ENCODE assay signal across 8 mouse cellular contexts in genomic region chr5:150840596-150840995, GRCm38 (mm10).
DNase-seq lines count a peak whose midpoint lies in the region; ATAC-seq and TF ChIP-seq lines count a peak whose summit lies in the region.

No protein-coding gene starts in this region.

- peaks cover 16% of the 10 kb centered on the region for H3K9me3 ChIP-seq in hindbrain, embryonic 12.5 days (replicated peaks)
- H3K9me3 ChIP-seq in lung, embryonic 16.5 days (ENCODE audit: control insufficient read depth, low read length), result peaks cover 6% of the 10 kb centered on the region; the same call in 1 of the 2 replicates

- H3K9ac ChIP-seq in hindbrain, embryonic 12.5 days, result no peak overlapping the region
- H3K9ac ChIP-seq in lung, embryonic 16.5 days (ENCODE audit: low read length), result no peak overlapping the region

- no peaks in the 10 kb centered on the region for H3K36me3 ChIP-seq in hindbrain, embryonic 12.5 days
- no peaks in the 10 kb centered on the region for H3K36me3 ChIP-seq in lung, embryonic 16.5 days (ENCODE audit: control insufficient read depth, insufficient read depth, low read length)

- no peak for TF ChIP-seq CTCF in cerebellum, adult 2 months (IDR thresholded peaks at IDR 0.05; ENCODE audit: borderline replicate concordance, insufficient read depth, low read depth, low read length)

- H3K4me1 ChIP-seq in hindbrain, embryonic 12.5 days, result peaks cover 14% of the 10 kb centered on the region
- peaks cover 12% of the 10 kb centered on the region for H3K4me1 ChIP-seq in lung, embryonic 16.5 days (replicated peaks; ENCODE audit: control insufficient read depth, insufficient read depth, low read length)
- no peaks in the 10 kb centered on the region for H3K4me1 ChIP-seq in cerebellum, adult 2 months (ENCODE audit: control insufficient read depth, insufficient read depth, low read length)

- peak; percentile 37 for DNase-seq in kidney, postnatal 10 days
- DNase-seq in kidney, adult 18-20 months, result no peak
- no peak for DNase-seq in cerebellum, adult 2 months
- DNase-seq in cerebellum, adult 8-10 months, result no peak
- DNase-seq in layer of hippocampus, postnatal 10 days (ENCODE audit: low spot score in 2 of 2), result no peak

- 62% methylated on average over 11 of the region's 11 CpGs for WGBS in hindbrain, embryonic 12.5 days
- WGBS in lung, embryonic 16.5 days, result 32% methylated on average over 11 of the region's 11 CpGs
- WGBS in cerebellum, adult 2 months, result 52% methylated on average over 11 of the region's 11 CpGs

- H3K27me3 ChIP-seq in hindbrain, embryonic 12.5 days, result no peaks in the 10 kb centered on the region
- H3K27me3 ChIP-seq in lung, embryonic 16.5 days (ENCODE audit: control insufficient read depth, insufficient read depth, low read depth, low read length), result no peaks in the 10 kb centered on the region
- no peaks in the 10 kb centered on the region for H3K27me3 ChIP-seq in cerebellum, adult 2 months (ENCODE audit: control insufficient read depth, insufficient read depth, low read length)

- no peak for TF ChIP-seq POLR2A in cerebellum, adult 2 months (IDR thresholded peaks at IDR 0.05; ENCODE audit: borderline replicate concordance, insufficient read depth, low read length)

- peak; percentile 55 for ATAC-seq in common myeloid progenitor, adult 5-6 weeks (replicated peaks; ENCODE audit: low read depth, poor library complexity, severe bottlenecking)
- no peak for ATAC-seq in hindbrain, embryonic 12.5 days (ENCODE audit: low FRiP score)
- ATAC-seq in lung, embryonic 16.5 days (ENCODE audit: low read depth), result peak; percentile 65

- no peak overlapping the region for H3K4me3 ChIP-seq in hindbrain, embryonic 12.5 days
- H3K4me3 ChIP-seq in lung, embryonic 16.5 days (ENCODE audit: low read length), result no peak overlapping the region
- H3K4me3 ChIP-seq in cerebellum, adult 2 months (replicated peaks; ENCODE audit: insufficient read depth, low read depth, low read length), result no peak overlapping the region

- H3K27ac ChIP-seq in hindbrain, embryonic 12.5 days, result peak overlapping the region; percentile 41
- H3K27ac ChIP-seq in lung, embryonic 16.5 days (ENCODE audit: low read length), result peak overlapping the region; percentile 89
- H3K27ac ChIP-seq in cerebellum, adult 2 months (ENCODE audit: insufficient read depth, low read length), result no peak overlapping the region

- H3K4me2 ChIP-seq in hindbrain, embryonic 12.5 days (replicated peaks), result no peak overlapping the region; the same call in 1 of the 2 replicates
- H3K4me2 ChIP-seq in lung, embryonic 16.5 days (ENCODE audit: low read depth, low read length), result peak overlapping the region; percentile 34
